Mouse (Mus musculus) ovary, adult 18-20 months (tissue): ENCODE measurements at regions not wholly inside any gene's neighbourhood (a gene's known extent, or its start where the extent isn't known, plus 50 kb on each side); places are given as distances from the start of the nearest gene placed in this dataset.

ENCODE experiments used
- DNase-seq: peaks from one replicate; pipeline ENCODE4 v3.0.0; 2022; ENCODE audit warnings: low spot score, mixed read lengths

GRCm38 (mm10) chr19:14191820-14192219 lies 278.5 kb downstream of the Olfr1505 start:
- no peak for DNase-seq

DNA sequence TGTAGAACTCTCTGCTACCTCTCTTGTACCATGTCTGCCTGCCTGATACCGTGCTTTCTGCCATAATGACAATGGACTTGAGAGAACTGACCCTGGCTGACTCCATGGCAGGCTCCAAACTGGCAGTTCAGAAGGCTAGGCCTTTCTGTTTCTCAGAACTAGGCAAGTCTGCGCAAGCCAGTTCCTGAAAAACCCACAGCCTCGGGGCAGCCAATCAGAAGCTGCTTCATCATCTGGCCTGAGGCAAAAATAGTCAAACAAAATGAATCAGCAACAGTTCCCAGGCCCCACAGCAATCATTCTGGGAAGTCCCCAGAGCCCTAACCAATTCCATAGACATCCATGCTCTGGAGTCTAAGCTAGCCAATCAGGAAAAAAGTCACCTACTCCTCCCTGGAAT lies 284.5 kb downstream of the Olfr1505 start:
- no peak for DNase-seq

- DNase-seq, result no peak
Observed at GRCm38 (mm10) chr19:14220507-14220909, 307.2 kb downstream of the Olfr1505 start.

- no peak for DNase-seq
Observed at GRCm38 (mm10) chr19:14225061-14225696, 311.8 kb downstream of the Olfr1505 start.

GRCm38 (mm10) chr19:14225787-14226186 lies 312.5 kb downstream of the Olfr1505 start:
- no peak for DNase-seq

DNA sequence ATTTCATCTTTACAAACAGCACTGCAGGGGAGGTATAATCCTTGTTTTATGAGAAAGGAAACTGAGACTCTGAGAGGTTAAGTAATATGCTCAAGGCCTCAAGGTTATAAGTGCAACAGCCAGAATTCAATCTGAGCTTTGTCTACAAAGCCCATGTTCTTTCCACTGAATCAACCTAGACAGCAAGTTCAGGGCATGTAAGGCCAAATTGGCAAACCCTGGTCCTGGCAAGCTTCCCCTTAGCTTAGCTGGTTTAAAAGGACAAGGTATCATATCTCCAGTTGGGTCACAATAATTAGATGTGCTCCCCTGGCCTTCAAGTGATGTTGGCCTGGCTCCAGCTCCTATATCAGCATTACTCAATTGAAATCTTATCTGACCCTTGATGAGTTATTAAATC lies 313.2 kb downstream of the Olfr1505 start:
- DNase-seq, result no peak

- DNase-seq, result no peak
Observed at GRCm38 (mm10) chr19:14243565-14243964, 330.2 kb downstream of the Olfr1505 start.

DNA sequence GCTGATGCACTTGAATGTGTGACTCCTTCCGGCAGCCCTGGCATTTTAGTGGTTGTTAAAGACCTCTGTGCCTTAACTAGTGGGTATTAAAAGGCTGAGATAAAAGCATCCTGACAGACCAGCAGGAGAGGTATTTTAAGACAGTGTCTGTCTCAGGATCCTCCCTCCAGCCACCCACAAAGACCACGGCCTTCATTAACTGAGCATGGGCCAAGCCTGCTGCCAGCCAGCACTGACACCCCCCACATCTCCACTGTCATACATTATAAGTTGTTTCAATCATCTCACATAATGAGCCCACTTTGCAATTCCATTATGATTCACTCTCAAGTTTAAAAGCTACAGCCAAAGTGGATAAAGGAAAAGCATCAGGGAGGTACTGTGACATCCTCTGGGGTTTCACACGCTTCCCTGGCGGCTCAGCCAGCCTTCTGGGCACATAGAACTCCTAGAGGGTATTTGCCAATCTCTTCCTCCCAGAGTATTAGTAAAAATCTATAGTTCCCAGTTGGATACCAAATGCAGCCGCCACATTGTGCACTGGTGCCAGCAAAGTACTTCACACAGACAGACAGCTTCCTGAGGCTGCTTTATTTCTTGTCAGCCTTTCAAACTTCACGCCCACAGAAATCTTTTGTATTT lies 333.8 kb downstream of the Olfr1505 start:
- DNase-seq, result no peak

DNA sequence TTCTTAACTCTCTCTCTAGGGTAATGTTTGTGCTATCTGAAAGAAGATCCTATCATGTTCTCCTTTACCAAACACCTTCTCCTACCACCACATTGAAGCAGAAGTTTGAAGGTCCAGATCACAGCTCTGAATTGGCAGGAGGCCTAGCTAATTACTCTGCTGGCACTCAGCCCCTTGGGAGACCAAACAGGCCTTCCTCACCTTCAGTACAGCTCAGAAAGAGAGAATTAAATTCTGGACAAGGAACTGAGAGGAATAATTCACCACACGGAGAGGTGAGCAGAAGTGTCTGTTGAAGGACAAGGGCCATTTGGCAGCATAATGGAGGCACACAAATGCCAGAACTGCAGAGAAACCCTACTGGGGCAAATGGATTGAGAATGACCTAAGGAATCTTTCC lies 334.6 kb downstream of the Olfr1505 start:
- no peak for DNase-seq

- no peak for DNase-seq
Observed at GRCm38 (mm10) chr19:14258621-14259051, 339.2 kb downstream of the Tle4 start.

DNA sequence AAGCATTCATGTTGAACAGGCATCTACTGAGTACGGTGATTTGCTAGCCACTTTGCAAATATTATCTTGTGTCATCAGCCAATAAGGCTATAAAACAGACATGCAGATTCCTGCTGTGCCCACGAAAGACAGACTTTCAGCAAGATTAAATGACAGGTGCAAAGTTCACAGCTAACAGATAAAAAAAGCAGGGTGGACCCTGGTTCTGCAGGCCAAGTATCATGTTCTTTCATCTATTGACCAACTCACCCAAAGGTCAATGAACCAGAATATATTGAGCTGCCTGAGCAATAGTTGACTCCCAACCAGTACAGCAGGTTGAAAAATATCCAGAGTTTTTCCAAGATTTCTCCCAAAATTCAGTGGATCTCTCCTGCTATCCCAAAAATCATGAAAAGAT lies 338.6 kb downstream of the Tle4 start:
- DNase-seq, result no peak

GRCm38 (mm10) chr19:14289331-14289737 lies 308.5 kb downstream of the Tle4 start:
- DNase-seq, result no peak

DNA sequence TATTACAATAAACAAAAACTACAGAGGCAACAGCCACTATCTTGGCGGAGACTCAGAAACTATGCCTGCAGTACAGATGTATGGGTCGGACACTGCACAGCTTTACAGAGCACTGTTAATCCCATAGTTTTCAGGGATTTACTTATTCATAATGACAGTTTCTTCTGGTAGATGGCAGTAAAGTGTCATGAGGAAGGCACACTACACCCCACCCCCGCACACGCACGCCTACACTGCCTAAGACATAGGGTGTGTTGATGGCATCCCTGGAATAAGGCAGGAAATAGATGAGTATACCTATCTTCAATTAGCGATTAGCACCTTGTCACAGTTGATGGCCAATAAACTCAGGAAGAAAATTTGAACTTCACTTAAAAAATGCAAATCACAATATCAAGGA lies 306.9 kb downstream of the Tle4 start:
- no peak for DNase-seq

DNA sequence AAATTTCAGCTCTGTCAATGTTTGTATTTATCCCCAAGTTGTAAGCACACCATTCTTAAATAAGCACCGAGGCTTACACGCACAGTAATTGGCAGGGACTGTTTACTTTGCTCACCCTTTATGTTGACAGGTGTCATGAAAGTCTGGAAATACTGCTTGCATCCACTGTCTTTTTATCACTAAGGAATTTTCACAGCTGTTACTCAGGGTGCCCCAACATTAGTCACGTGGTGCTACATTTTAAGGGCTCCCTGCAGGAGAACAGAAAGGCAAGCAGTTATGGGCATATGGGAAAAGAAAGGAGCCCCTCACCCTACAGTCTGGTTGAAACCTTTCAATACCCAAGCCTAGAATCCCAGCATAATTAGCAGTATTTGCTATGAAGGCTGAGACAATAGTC lies 304.7 kb downstream of the Tle4 start:
- DNase-seq, result no peak

DNA sequence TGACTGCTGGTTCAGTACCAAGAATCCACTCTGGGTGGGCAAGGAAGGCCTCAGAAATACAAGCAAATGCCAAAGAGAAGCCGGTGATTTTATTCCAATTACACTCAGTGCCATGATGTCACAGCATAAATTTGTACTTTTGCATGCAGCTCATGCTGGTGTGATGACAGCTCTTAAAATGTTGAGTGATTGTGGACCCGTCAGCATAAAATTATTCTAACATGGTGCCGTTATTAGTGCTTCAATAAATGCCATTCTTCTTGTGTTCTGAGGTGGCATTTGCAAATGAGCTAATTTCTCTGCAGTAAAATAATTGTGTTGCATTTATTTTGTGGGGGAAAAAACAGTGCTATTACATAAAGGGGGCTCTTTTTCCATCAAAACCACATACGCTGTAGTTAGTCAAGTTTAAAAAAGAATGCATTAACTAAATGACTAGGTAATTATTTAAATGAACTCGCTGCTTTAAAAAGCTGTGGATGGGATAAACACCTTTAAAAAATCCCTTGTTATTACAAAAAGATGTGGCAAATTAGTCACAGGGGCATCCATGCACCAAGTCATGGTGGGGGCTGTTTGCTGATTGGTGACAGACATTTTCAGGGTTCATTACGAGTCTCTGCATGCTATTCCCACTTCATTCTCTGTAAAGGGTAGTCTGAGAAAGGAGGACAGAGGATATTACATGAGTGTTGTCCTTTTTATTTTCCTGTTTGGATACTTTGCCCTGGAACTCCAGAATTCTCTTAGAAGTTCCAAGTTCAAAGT lies 296.5 kb downstream of the Tle4 start:
- DNase-seq, result no peak

- no peak for DNase-seq
Observed at GRCm38 (mm10) chr19:14314301-14314700, 283.6 kb downstream of the Tle4 start.

DNA sequence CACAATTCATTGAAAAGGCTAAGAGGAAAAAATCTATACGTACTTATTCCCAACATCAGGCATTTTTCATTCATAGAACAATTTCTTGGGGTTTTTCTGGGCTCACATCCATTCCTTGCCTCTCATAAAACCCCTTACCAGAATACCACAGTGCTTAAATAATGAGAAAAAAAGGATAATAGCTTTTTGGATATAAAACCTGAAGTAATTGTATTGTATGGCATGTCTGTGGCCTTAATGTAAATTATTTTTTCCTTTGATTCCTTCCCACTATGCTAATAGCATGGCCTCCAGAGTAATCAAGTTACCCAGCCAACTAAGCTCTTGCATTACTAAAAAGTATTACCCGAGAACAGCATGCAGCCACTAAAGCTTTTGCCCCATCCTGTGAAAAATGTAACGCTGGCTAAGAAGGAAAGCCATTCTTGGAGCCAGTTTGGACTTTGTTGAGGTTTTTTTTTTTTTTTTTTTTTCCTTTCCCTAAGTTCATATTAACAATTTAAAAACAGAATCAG lies 278.1 kb downstream of the Tle4 start:
- no peak for DNase-seq

GRCm38 (mm10) chr19:14325353-14326052 lies 272.3 kb downstream of the Tle4 start:
- DNase-seq, result no peak

DNA sequence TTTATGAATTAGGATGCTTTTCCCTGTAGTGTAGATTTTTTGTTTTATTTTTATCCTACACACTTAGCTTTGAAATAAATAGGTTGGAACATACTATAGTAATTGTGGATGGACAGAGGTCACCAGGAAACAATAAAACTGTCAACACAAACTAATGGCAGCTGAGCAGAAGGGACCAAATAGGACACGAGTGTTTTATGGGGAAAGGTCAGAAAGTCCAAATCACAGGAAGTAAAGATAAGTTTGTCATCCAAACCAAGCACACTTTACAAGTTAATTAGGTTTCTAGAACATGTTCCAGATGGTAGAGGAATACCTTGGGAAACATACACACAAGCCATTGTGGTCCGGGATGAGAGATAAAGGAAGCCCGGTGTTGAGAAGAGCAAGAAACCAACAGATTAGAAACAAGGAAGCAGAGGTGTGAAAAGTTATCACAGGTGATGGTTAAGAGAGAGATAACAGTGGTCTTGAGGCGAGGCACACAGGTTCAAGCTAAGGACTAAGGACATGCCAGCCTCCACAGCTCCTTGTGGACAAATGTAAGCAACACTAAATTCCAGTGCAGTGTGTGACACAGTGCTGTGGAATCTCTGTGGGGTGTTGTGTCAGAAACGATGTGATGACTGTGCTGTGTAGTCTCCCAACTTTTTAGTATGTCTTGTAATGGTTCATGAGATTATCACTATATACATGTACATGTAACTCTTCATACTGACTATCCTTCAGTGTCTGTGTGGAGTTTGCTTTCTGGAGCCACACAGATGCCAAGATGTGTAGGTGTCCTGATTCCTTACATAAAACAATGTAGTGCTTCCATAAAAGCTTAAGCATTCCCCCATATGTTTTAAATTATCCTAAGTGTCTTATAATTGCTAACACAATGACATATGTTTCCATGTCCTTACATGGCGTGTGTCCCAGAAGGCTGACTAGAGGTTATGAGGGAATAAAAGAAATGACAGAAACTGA lies 264.5 kb downstream of the Tle4 start:
- no peak for DNase-seq

GRCm38 (mm10) chr19:14337025-14337424 lies 260.8 kb downstream of the Tle4 start:
- no peak for DNase-seq

DNA sequence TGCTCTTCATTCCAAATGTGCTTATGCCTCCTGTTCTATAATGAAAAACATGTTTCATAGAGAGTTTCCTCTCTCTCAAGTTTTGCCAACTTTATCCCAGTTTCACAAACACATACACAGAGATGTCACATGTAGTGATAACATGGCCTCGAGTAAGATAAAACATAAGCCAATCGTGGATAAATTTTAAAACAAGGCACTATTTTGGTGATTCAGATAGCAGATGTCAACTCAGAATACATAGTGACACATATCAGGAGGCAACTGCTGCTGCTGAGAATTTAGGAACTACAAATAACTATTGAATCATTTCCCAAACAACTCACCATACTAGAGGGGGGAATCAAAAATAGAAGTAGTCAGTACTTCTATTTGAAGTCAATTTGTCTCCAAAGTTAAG lies 257.1 kb downstream of the Tle4 start:
- no peak for DNase-seq
